Mouse (Mus musculus): Measurements from ENCODE around the gene Adrb1.

Adrb1 gene

DNA sequence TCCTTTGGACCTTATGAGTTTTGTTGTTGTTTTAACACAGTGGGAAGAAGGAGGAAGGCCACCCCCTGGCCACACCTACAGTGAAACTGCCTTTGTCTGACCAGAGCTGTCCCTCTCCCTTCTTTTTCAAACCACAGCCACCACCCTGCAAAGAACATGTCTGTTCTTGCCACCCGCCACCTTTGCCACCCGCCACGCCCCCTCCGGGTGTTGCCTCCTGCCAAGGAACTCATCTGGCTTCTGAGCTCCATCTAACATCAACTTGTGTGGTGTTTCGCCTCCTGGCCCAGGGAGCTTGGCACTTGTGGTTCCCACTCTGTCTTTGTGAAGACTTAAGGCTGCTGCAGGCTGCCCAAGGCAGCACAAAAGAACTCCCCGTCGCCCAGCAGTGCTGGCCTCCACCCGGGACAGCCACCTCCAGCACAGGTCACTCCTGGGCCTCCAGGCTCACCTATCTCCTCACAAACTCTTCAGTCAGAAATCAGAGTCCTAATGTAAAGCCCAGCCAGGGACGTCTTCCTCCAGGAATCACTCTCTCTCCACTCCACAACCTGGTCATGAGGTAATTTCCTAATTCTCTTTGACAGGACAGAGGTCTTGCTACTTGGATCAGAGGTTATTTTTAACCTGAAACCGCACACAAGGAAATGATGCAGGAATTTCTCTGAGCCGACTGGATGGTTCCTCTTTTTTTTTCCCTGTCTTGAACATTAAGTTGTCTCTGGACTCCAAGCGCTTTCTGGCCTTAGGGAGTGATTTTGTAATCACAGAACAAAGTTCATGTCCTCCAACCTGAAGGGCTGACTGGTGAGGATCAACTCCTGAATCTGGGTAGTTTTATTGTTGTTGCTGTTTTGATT is 18.5 kb upstream of the Adrb1 start:
- no peak for DNase-seq (ENCODE audit: low read depth, low spot score)

DNA sequence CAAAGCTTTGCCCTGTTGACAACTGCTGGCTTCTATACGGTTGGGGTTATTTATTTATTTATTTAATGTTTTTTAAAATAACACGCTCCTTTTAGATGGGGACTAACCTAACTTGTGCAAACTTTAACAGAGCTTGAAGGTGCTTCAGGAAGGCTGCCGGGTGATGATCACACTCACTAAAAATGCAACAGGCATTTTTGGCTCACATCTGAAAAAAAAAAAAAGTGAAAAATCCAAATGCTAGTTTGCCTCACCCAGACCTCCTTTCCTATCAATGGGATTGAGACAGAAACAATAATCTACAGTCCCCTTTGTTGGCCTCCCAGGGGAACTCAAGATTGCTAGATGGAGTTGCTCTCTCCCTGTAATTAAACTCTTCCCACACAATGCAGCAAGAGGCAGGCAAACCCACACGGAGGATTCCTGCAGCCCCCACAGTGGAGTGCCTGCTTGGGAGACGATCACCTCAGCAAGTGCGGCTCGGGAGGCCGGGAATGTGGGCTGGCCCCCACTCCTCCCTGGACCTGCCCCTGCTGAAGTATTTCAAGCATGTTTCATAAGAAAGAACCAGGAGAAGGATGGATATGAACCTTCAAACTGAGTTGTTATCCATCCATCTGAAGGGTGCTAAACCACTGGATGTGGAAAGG is 16.8 kb upstream of the Adrb1 start:
- DNase-seq (ENCODE audit: low read depth, low spot score): no peak

- DNase-seq (ENCODE audit: low read depth, low spot score): no peak
Observed at GRCm38 (mm10) chr19:56708794-56709193, 13.2 kb upstream of the Adrb1 start.

DNA sequence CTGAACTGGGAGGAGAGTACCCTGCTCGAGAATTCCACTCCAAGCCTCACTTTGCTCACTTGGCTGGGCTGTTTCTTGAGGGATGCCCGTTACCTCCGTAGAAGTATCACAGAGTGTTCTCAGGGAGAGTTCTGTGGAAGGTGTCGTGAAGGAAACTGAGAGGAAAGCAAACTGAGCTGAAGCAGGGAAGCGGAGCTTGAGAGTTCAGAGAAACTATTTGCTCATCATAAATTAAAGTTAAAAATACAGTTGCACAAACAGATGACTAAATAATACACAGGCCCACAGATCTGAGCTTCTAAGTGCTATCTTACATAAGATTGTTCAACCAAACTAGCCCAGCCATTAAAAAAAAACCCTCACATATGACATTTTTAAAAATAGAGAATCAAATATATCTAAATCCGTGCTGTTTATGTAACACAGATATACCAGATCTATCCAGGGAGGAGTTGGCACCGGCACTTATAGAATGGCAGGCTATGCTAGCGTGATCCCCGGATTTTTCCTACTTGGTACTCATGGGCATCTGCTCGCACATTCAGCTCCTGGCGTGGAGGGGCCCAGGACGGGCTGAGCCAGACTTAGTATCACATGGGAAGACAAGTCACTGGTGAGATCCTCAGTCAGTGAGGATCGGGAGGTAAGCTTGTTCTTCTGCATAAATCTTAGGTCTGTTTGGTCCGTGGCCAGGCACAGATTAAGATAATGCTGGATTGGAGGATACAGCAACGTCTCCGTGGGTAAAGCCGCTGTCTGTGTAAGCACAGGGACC is 11.7 kb upstream of the Adrb1 start:
- DNase-seq (ENCODE audit: low read depth, low spot score): peak; percentile 89

DNA sequence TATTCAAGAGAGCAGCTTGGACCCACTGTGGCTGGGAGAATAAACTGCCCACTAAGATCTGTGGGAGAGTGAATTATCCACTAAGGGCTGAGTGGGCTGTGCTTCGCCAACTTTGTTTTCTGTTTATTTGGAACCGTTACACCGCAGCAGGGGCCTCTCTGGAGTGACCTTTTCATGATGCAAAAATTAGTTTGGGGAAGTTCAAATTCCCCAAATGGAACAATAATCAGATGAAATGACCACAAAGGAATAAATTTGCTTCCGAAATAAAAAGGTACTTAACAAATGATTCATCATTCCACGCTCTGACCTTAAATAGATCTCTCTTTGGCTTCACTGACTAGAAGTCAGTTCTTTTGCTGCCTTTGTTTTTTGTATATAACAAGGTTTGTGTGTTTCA is 8.4 kb upstream of the Adrb1 start:
- DNase-seq (ENCODE audit: low read depth, low spot score): no peak

- no peak for DNase-seq (ENCODE audit: low read depth, low spot score)
Observed at GRCm38 (mm10) chr19:56714661-56715170, 7.3 kb upstream of the Adrb1 start.

GRCm38 (mm10) chr19:56718046-56718445 is 4.0 kb upstream of the Adrb1 start:
- DNase-seq (ENCODE audit: low read depth, low spot score): no peak

- DNase-seq (ENCODE audit: low read depth, low spot score): peak; percentile 62
Observed at GRCm38 (mm10) chr19:56720882-56721281, 1.1 kb upstream of the Adrb1 start.

DNA sequence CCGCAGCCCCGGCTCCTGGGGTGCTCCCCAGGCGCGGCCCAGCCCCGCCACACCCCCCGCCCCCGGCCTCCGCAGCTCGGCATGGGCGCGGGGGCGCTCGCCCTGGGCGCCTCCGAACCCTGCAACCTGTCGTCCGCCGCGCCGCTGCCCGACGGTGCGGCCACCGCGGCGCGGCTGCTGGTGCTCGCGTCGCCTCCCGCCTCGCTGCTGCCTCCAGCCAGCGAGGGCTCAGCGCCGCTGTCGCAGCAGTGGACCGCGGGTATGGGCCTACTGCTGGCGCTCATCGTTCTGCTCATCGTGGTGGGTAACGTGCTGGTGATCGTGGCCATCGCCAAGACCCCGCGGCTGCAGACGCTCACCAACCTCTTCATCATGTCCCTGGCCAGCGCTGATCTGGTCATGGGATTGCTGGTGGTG is 300 bp downstream of the Adrb1 start:
- DNase-seq (ENCODE audit: low read depth, low spot score): no peak

DNA sequence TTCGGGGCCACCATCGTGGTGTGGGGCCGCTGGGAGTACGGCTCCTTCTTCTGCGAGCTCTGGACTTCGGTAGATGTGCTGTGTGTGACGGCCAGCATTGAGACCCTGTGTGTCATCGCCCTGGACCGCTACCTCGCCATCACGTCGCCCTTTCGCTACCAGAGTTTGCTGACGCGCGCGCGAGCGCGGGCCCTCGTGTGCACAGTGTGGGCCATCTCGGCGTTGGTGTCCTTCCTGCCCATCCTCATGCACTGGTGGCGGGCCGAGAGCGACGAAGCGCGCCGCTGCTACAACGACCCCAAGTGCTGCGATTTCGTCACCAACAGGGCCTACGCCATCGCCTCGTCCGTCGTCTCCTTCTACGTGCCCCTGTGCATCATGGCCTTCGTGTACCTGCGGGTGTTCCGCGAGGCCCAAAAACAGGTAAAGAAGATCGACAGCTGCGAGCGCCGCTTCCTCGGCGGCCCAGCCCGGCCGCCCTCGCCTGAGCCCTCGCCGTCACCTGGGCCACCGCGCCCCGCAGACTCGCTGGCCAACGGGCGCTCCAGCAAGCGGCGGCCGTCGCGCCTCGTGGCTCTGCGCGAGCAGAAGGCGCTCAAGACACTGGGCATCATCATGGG is 822 bp downstream of the Adrb1 start:
- peak; percentile 74 for DNase-seq (ENCODE audit: low read depth, low spot score)

DNA sequence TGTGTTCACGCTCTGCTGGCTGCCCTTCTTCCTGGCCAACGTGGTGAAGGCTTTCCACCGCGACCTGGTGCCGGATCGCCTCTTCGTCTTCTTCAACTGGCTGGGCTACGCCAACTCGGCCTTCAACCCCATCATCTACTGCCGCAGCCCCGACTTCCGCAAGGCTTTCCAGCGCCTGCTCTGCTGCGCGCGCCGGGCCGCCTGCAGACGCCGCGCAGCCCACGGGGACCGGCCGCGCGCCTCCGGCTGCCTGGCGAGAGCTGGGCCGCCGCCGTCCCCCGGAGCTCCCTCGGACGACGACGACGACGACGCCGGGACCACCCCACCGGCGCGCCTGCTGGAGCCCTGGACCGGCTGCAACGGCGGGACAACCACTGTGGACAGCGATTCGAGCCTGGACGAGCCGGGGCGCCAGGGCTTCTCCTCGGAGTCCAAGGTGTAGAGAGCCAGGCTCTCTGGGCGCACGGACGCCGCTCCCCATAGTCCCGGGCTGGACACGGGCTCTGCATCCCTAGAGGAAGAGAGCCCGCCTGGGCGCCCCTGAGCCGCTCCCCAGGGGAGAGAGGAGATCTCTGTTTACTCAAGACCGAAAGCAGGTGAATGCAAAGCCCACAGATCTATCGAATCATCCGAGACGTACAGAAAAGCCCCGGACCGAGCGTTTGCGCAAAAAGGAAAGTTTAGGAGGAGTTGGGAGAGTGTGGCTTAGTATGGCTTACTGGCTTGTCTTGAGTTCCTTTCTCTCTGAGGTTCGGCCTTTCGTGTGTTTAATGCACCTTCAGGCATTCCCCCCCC is 1.5 kb downstream of the Adrb1 start:
- no peak for DNase-seq (ENCODE audit: low read depth, low spot score)

- no peak for DNase-seq (ENCODE audit: low read depth, low spot score)
Observed at GRCm38 (mm10) chr19:56724126-56724597, 2.2 kb downstream of the Adrb1 start.

GRCm38 (mm10) chr19:56727170-56727877 is 5.3 kb downstream of the Adrb1 start:
- DNase-seq (ENCODE audit: low read depth, low spot score): peak; percentile 63

DNA sequence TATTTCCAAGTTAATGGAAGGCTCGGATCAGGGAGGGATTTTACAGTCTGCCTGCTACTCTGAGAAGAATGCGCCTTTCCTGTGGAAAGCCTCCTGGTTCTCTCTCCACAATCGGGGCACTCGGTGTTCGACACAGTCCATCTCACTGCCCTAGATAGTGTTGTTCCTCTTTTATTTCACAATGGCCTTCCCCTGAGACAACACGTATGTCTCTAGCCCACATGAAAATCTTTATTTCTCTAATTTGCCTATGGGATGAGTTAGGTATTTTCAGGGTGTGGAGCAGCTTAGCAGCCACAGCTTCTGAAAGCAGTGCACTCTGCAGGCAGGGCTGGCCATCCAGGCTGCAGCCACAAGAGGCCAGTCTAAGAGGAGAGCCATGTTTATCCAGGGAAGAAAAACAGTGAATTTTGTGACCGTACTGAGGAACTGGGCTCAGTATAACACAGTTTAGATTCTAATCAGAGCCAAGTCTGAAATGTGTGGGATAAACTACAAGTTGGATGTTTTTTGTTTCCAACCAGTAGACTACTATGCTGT is 12.1 kb downstream of the Adrb1 start:
- no peak for DNase-seq (ENCODE audit: low read depth, low spot score)

GRCm38 (mm10) chr19:56735747-56736146 is 13.7 kb downstream of the Adrb1 start:
- no peak for DNase-seq (ENCODE audit: low read depth, low spot score)

- DNase-seq (ENCODE audit: low read depth, low spot score): no peak
Observed at GRCm38 (mm10) chr19:56736287-56736686, 14.3 kb downstream of the Adrb1 start.

- no peak for DNase-seq (ENCODE audit: low read depth, low spot score)
Observed at GRCm38 (mm10) chr19:56745061-56745460, 23.1 kb downstream of the Adrb1 start.

DNA sequence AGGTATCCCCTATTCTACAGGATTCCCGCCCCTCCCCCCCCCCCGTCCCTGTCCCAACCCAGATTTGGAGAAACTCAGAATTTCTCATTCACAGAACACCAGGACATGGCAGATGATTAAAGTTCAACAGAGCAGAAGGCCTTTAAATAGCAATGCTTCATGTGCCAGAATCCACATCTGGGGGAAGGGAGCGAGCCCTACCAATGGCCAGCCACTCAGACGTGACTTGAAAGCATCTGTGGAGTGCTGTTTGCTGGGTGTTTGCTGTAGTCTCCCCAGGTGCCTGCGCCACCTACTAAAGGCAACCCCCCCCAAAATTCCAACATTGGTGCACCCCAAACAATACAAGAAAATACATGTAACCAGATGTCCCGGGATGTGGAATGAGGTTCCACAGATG is 23.5 kb downstream of the Adrb1 start:
- no peak for DNase-seq (ENCODE audit: low read depth, low spot score)

- DNase-seq (ENCODE audit: low read depth, low spot score): no peak
Observed at GRCm38 (mm10) chr19:56746618-56747017, 24.6 kb downstream of the Adrb1 start.

DNA sequence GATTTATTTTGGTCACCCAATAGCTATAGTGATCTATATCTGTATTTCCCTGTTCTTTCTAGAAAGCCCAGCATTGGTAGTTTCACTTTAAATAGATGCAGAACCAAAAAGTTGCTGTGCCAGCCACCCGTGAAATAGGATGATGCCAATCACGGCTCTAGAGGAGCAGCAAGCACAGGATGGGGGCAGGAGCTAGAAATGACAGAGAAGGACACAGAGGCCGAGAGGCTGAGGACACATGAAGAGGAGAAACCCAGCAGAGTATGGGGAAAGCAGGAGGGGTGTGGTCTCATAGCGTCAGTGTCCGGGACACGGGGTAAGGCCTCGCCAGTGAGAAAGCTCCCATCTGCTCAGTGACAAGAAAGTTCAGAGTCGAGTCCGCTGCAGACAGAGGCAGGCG is 25.9 kb downstream of the Adrb1 start:
- DNase-seq (ENCODE audit: low read depth, low spot score): peak; percentile 49
